Mouse (Mus musculus): ENCODE measurements at regions not wholly inside any gene's neighbourhood (a gene's known extent, or its start where the extent isn't known, plus 50 kb on each side); places are given as distances from the start of the nearest gene placed in this dataset.

DNA sequence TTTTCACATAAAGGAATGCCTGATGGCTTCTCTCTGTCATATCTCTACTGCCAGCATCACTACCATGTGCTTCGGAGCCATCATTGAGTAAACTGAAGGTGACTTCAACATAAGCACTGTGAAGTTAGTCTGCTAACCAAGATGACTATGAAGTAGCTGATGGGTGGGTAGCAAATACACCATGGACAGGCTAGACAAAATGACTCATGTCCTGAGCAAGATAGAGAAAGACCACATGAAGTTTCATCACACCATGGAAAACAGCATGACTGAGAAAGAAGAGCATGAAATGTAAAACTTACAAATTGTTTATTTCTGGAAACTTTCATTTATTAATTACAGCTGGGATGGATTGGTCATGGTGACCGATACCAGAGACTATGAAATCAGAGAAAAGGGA, 249.3 kb upstream of the Zpld1 start:
- no peaks in the 10 kb centered on the region for H3K36me3 ChIP-seq (replicated peaks; ENCODE audit: control insufficient read depth, insufficient read depth, low read depth)
- WGBS (ENCODE audit: insufficient replicate concordance): 73% methylated on average over 2 of the region's 2 CpGs
- H3K4me2 ChIP-seq (ENCODE audit: low read depth): no peak overlapping the region
- ATAC-seq (ENCODE audit: insufficient read depth): no peak
- H3K4me1 ChIP-seq (replicated peaks; ENCODE audit: control insufficient read depth in 2 of 2, insufficient read depth in 2 of 2, low read length in 1 of 2): no peaks in the 10 kb centered on the region
- H3K27me3 ChIP-seq (ENCODE audit: control insufficient read depth, insufficient read depth, low read length): no peaks in the 10 kb centered on the region
- H3K4me3 ChIP-seq (ENCODE audit: insufficient read depth in 1 of 2, low read depth in 2 of 2, low read length in 2 of 2): no peak overlapping the region
- no peak for TF ChIP-seq EP300 (IDR thresholded peaks at IDR 0.05; ENCODE audit: low read depth)
- no peak for TF ChIP-seq CTCF (IDR thresholded peaks at IDR 0.05; ENCODE audit: low read depth)
- no peak for DNase-seq (ENCODE audit: low read depth in 3 of 3, low spot score in 3 of 3)
- H3K27ac ChIP-seq: no peak overlapping the region
- no peak overlapping the region for H3K9ac ChIP-seq (replicated peaks)
- no peaks in the 10 kb centered on the region for H3K9me3 ChIP-seq (ENCODE audit: control insufficient read depth, low read length)

DNA sequence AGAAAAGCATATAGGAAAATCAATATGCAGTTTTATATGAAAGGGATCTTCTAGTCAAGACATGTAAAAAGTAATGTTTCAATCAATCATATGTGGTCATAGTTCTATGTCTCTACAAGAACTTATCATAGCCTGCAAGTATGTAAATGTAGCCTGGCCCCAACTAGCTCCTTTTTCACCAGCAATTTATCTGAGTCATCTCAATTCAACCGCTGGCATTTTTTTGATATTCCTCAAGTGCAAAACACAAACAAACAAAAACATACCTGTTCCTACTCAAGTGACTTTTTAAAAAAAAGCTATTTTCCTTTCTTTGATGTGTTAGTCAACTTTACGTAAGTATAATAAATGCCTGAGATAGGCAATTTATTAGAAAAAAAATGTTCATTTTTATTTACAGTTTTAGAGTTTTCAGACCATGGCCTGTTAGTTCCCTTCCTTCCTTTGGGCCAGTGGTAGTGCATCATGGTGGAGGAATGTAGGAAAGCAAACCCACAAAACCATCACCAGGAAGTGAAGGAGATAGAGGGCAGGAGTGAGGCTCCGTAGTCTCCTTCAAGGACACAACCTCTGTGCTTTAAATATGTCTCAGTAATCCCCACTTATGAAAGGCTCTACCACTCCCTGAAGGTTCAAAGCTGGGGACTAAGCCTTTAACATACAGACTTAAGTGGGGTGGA, 242.7 kb upstream of the Zpld1 start:
- no peak overlapping the region for H3K9ac ChIP-seq (replicated peaks)
- no peaks in the 10 kb centered on the region for H3K9me3 ChIP-seq (ENCODE audit: control insufficient read depth, low read length)
- H3K4me1 ChIP-seq (replicated peaks; ENCODE audit: control insufficient read depth in 2 of 2, insufficient read depth in 2 of 2, low read length in 1 of 2): no peaks in the 10 kb centered on the region
- H3K27ac ChIP-seq: no peak overlapping the region
- TF ChIP-seq CTCF (IDR thresholded peaks at IDR 0.05; ENCODE audit: low read depth): no peak
- TF ChIP-seq EP300 (IDR thresholded peaks at IDR 0.05; ENCODE audit: low read depth): no peak
- no peaks in the 10 kb centered on the region for H3K27me3 ChIP-seq (ENCODE audit: control insufficient read depth, insufficient read depth, low read length)
- no peaks in the 10 kb centered on the region for H3K36me3 ChIP-seq (replicated peaks; ENCODE audit: control insufficient read depth, insufficient read depth, low read depth)
- no peak for ATAC-seq (ENCODE audit: insufficient read depth)
- no peak for DNase-seq (ENCODE audit: low read depth in 3 of 3, low spot score in 3 of 3)
- 51% methylated on average over 3 of the region's 3 CpGs for WGBS (ENCODE audit: insufficient replicate concordance)
- no peak overlapping the region for H3K4me3 ChIP-seq (ENCODE audit: insufficient read depth in 1 of 2, low read depth in 2 of 2, low read length in 2 of 2)
- no peak overlapping the region for H3K4me2 ChIP-seq (ENCODE audit: low read depth)

GRCm38 (mm10) chr16:55539179-55539578, 241.4 kb upstream of the Zpld1 start:
- no peak overlapping the region for H3K27ac ChIP-seq
- no peak for TF ChIP-seq CTCF (IDR thresholded peaks at IDR 0.05; ENCODE audit: low read depth)
- TF ChIP-seq EP300 (IDR thresholded peaks at IDR 0.05; ENCODE audit: low read depth): no peak
- H3K36me3 ChIP-seq (replicated peaks; ENCODE audit: control insufficient read depth, insufficient read depth, low read depth): no peaks in the 10 kb centered on the region
- ATAC-seq (ENCODE audit: insufficient read depth) (no peak), DNase-seq (ENCODE audit: low read depth in 3 of 3, low spot score in 3 of 3) (no peak)
- no peak overlapping the region for H3K9ac ChIP-seq (replicated peaks)
- no peak overlapping the region for H3K4me2 ChIP-seq (ENCODE audit: low read depth)
- H3K27me3 ChIP-seq (ENCODE audit: control insufficient read depth, insufficient read depth, low read length): no peaks in the 10 kb centered on the region
- no peaks in the 10 kb centered on the region for H3K4me1 ChIP-seq (replicated peaks; ENCODE audit: control insufficient read depth in 2 of 2, insufficient read depth in 2 of 2, low read length in 1 of 2)
- no peak overlapping the region for H3K4me3 ChIP-seq (ENCODE audit: insufficient read depth in 1 of 2, low read depth in 2 of 2, low read length in 2 of 2)
- 37% methylated on average over 1 of the region's 1 CpGs for WGBS (ENCODE audit: insufficient replicate concordance)
- H3K9me3 ChIP-seq (ENCODE audit: control insufficient read depth, low read length): no peaks in the 10 kb centered on the region

- Histone ChIP-seq H3K4me3 (ENCODE audit: insufficient read depth in 1 of 2, low read depth in 2 of 2, low read length in 2 of 2) (no peak overlapping the region), H3K27ac (no peak overlapping the region), H3K9me3 (ENCODE audit: control insufficient read depth, low read length) (no peaks in the 10 kb centered on the region), H3K27me3 (ENCODE audit: control insufficient read depth, insufficient read depth, low read length) (no peaks in the 10 kb centered on the region), H3K36me3 (replicated peaks; ENCODE audit: control insufficient read depth, insufficient read depth, low read depth) (no peaks in the 10 kb centered on the region), H3K9ac (replicated peaks) (no peak overlapping the region), H3K4me1 (replicated peaks; ENCODE audit: control insufficient read depth in 2 of 2, insufficient read depth in 2 of 2, low read length in 1 of 2) (no peaks in the 10 kb centered on the region), H3K4me2 (ENCODE audit: low read depth) (no peak overlapping the region)
- no peak for ATAC-seq (ENCODE audit: insufficient read depth)
- 64% methylated on average over 5 of the region's 5 CpGs for WGBS (ENCODE audit: insufficient replicate concordance)
- no peak for TF ChIP-seq EP300 (IDR thresholded peaks at IDR 0.05; ENCODE audit: low read depth)
- TF ChIP-seq CTCF (IDR thresholded peaks at IDR 0.05; ENCODE audit: low read depth): no peak
- DNase-seq (ENCODE audit: low read depth in 3 of 3, low spot score in 3 of 3): no peak
Observed at GRCm38 (mm10) chr16:55537548-55537947, 239.8 kb upstream of the Zpld1 start.

DNA sequence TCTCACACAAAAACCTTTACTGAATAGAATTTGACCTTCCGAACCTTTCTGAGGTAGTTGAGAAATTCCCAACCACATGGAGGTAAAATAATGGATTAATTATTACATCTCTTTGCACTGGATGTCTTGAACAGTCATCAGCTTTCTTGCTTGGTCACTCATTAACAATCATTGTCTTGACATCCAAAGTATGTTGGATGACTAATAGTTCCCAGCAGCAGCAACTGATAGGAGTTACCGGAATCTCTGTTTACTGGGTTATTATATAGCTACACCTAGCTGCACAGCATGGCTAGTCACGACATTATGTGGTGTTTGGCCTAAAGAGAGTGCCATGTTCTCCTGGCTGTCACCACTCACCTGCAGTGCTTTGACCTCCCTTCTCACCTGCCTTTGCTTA, 234.9 kb upstream of the Zpld1 start:
- H3K27ac ChIP-seq: no peak overlapping the region
- no peaks in the 10 kb centered on the region for H3K9me3 ChIP-seq (ENCODE audit: control insufficient read depth, low read length)
- no peaks in the 10 kb centered on the region for H3K36me3 ChIP-seq (replicated peaks; ENCODE audit: control insufficient read depth, insufficient read depth, low read depth)
- H3K4me1 ChIP-seq (replicated peaks; ENCODE audit: control insufficient read depth in 2 of 2, insufficient read depth in 2 of 2, low read length in 1 of 2): no peaks in the 10 kb centered on the region
- no peak overlapping the region for H3K4me3 ChIP-seq (ENCODE audit: insufficient read depth in 1 of 2, low read depth in 2 of 2, low read length in 2 of 2)
- H3K4me2 ChIP-seq (ENCODE audit: low read depth): no peak overlapping the region
- WGBS (ENCODE audit: insufficient replicate concordance): 68% methylated on average over 3 of the region's 3 CpGs
- TF ChIP-seq EP300 (IDR thresholded peaks at IDR 0.05; ENCODE audit: low read depth): no peak
- no peak for TF ChIP-seq CTCF (IDR thresholded peaks at IDR 0.05; ENCODE audit: low read depth)
- no peak for ATAC-seq (ENCODE audit: insufficient read depth)
- no peak for DNase-seq (ENCODE audit: low read depth in 3 of 3, low spot score in 3 of 3)
- no peak overlapping the region for H3K9ac ChIP-seq (replicated peaks)
- H3K27me3 ChIP-seq (ENCODE audit: control insufficient read depth, insufficient read depth, low read length): no peaks in the 10 kb centered on the region
